Mouse (Mus musculus) ZHBTc4 (cell line): ENCODE results near the gene Urgcp.
A peak's percentile ranks its signal among the peaks of the same experiment; 100 is the strongest.

Source experiments
- DNase-seq: peaks from one replicate; pipeline ENCODE4 v3.0.0-alpha.2; 2011; ENCODE audit warnings: low read depth, low spot score

Urgcp gene

DNA sequence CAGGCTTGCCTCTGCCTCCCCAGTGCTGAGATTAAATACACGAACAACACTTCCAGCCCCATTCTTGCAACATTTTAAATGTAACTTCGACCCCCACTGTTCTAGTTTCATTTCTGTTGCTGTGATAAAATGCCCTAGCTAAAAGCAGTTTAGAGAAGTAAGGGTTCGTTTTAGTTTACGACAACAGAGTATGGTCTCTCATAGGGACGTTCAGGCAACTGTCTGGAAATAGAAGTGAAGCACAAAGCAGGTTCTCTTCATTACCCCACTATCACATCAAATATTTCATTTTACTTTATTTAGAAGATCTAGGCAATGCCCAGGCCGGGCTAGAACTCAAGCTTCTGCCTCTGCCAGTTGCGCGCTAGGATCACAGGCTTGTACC, 25.5 kb upstream of the Urgcp start:
- no peak for DNase-seq

DNA sequence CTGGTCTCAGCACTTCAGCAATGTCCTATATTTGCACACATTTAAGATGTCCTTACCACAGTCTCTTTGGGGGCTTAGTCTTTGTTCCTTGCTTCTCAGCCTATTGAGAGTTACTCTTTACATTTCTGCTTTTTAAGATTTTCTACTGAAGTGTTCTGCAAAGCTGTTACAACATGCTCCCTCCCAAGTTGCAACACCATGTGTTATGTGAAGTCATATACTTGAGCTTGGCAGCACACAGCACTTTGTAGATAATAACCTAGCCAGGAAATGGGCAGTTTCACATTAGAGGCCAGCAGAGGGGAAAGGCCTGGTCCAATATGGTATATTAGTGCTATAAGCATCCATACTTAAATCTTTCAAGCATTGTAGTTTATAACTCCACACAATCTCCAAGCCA, 23.6 kb upstream of the Urgcp start:
- no peak for DNase-seq

DNA sequence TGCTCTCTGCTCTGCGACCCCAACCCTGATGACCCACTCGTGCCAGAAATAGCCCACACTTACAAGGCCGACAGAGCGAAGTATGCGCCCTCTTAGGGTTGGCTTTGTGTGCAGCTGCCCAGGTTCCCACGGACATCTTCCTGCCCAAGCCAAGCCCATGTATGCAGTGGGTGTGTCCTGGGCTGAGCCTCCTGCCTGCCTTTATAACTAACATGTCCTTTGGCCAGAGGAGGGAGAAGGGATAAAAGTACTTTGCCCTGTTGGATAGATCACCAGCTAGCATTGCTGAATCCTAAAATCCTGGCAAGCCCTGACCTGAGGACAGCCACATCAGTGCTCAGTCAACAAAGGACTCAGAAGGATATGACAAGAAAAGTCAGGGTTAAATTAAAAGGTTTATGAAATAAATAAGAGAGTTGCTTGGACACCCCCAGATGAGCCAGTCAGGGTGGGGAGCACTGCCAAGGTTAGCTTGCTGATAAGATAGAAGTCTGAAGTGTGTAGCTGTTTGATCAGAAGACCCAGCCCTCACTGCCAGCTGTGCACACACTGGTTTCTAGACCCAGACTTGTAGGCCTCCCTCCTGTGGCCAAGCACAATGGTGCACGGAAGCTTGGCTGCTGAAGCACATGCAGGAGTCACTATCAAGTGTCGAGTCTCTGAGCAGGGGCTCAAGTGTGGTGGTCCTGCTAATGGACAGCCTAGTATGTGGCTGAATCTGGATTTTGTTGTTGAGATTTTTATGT, 20.2 kb upstream of the Urgcp start:
- peak; percentile 52 for DNase-seq

DNA sequence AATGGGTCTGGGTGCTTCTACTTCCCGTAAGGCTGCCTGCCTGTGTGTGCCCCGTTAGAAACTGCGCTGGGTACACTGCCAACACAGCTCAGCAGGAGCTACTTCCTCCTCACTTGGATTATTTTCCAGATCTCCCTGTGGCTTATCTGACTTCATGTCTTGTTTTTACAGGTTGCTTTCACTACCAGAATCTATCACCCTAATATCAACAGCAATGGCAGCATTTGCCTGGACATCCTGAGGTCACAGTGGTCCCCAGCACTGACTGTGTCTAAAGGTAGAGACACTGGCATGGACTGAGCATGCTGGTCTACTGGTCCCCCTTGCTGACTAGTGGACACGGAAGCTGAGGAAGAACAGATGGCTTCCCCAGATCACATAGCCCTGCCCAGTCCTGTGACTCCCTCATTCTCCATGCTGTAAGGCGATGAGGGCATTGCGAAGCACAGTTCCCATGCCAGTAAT, 17.9 kb upstream of the Urgcp start:
- DNase-seq: no peak

DNA sequence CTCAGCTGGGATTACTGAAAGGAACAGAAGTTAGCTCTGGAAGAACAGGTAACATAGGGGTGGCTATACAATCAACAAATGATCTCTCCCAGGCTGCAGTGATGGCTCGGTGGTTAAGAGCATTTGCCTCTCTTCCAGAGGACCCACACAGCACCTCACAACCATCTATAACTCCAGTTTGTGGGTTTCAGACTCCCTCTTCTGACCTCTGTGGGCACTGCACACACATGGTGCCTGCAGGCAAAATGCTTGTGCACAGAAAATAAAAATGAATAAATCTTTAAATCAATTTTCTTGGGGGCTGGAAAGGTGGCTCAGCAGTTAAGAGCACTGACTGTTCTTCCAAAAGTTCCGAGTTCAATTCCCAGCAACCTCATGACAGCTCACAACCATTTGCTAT, 16.3 kb upstream of the Urgcp start:
- DNase-seq: peak; percentile 58

DNA sequence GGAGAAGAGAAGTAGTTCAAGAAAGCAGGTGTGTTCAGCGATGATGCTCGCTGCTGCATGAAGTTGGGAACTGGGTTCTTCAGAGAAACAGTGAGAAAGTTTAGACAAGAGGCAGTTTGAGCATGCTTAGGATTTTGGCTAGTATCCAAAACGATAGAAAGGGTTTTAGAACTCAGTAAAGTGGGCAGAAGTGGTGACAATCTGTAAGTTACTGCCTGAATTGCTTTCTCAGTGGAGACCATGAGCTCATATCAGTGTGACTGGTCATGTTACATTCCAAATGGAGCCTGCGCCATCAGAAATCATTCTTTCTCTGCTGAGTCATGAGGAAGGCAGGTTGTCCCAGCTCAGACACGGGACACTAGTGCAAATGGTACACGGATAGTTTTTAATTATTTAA, 3.8 kb upstream of the Urgcp start:
- DNase-seq: no peak

DNA sequence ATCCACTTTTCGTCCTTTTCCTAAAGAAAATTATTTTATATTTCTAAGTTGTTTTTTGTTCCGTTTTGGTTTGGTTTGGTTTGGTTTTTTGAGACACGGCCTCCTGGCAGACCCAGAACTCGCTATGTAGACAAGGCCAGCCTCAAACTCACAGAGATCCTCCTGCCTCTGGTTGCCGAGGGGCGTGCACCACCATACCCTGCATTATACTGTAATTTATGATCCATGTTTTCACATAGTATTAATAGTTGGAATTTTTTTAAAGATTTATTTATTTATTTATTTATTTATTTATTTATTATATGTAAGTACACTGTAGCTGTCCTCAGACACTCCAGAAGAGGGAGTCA, 432 bp upstream of the Urgcp start:
- DNase-seq: no peak

DNA sequence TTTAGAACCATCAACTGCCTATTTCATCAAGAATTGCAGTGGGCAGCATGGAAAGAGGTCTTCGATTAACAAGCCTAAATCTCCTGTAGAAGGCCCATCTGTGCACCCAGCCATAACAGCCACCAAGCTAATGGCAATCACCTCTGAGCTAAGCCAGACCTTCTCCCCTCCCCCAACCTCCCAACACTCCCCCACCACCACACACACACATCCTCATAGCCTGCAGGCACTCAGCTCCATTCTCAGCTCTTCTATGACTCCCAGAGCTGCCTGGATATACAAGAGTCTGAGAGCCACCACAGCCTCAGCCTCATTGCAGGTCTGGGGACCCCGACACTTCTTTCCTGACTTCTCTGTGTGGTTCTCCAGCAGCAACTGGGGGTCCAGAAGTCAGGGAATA, 8.4 kb downstream of the Urgcp start:
- peak; percentile 40 for DNase-seq

DNA sequence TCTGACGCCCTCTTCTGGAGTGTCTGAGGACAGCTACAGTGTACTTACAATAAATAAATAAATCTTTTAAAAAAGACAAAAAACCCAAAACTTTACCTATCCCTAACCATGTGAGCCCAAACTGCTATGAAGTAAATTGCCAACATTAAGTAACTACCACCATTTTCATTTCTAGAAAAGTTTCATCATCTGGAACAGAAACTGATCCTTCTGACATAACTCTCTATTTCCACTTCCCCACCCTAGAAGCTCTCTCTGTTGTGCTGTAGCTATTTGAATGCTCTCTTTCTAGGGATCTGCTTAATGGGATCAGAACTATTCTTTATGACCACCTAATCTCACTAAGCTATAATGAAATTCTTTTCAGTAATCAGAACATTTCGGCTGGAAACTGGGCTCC, 17.2 kb downstream of the Urgcp start:
- no peak for DNase-seq

DNA sequence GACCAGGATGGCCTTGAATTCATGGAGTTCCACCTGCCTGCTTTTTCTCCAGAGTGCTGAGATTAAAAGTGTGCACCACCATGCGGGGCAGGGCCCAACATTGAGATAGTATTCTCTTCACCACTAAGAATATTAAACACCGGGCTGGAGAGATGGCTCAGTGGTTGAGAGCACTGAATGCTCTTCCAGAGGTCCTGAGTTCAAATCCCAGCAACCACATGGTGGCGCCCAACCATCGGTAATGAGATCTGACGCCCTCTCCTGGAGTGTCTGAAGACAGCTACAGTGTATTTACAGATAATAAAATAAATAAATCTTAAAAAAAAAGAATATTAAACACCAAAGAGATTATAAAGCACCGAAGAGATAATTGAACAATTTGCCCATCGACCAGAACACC, 20.1 kb downstream of the Urgcp start:
- DNase-seq: no peak

DNA sequence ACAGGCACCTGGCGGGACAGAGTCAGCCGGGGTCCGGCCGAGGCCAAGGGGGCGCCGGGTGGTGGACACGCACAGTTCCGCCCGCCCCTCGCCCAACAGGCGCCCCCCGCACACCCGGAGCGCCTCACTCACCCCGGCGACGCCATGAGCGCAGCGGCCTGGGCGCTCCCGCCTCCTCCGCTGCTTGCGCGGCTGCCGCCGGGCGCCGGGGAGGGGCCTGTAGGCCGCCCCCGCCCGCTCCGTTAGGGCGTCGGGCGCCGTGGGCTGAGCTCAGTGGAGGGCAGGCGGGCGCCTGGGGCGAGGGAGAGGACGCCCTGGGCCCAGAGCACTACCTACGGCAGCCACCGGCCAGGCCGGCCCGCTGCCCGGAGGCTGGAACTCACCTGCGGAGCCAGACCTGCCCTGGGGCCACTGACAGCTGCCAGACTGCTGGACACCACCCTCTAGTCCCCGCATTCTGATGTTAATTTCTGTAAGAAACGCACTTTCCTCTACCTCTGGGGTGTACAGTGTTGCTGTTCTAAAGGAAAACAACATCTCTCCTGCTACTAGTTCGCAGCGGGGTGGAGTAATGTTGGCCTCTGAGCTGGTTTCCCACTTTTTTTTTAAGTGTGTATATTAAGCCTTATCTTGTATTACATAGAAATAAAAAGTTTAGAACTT, 21.1 kb downstream of the Urgcp start:
- peak; percentile 88 for DNase-seq

DNA sequence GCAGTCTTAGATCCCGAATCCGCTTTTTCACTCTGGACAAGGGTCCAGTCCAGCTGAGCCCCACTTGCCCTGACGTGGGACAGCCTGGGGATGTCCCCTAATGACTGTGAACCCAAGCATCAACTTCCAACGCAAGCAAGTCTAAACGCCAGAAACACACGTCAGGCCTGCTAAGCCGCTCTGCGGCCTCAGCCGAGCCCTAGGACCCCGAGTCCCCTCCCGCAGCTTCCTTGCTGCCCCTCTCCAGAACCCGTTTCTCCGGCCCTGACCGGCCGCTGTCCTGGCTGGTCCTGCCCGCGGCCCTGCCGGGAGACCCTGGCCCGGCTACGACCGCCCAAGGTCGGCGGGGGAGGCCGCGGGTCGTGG, 21.6 kb downstream of the Urgcp start:
- DNase-seq: peak; percentile 29

DNA sequence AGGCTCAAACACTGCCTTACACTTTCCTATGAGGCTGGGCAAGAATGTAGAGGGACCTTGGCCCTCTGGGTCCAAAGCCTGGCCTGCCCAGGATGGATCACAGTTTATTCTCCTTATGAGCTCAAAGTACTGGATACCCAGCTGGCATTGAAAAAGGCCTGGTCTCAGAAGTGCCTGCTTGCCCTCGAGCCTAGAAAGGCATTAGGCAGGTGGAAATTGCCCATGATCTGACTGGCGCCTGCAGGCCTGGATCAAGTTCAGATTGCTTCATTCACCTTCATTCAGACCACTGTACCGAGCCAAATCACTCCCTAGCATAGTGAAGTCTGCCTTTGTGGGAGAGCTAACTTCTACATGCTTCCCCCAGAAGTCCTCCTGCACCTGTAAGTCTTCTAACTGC, 22.3 kb downstream of the Urgcp start:
- DNase-seq: no peak

DNA sequence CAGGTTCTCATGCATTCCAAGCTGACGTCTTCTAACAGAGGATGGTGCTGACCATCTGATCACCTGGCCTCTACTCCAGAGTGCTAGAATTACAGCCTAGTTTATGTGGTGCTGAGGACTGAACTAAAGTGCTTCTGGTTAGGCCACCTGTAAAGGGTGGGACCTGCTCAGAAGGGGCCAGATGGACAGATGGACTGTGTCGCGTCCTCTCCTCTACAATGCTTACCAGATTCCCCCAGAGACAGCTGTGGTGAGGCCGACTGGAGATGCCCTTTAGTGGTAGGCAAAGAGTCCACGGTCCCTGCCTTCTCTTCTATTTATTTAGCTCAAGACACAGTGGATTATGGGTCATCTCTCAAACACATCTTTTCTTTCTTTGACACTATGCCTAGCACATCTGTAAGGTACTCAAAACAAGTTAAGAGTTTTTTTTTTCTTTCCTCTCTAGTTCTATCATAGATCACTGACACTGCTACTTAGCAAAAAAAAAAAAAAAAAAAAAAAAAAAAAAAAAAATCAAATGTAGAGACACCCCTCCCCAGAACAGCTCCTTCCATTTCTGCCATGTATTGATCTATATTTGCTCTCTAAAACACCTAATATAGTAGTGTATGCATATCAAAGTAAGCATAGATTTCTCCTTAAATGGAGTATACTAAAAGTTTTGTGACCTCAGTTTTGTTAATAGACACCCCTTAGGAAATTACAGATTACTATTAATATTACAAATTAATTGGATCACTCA, 23.1 kb downstream of the Urgcp start:
- no peak for DNase-seq

DNA sequence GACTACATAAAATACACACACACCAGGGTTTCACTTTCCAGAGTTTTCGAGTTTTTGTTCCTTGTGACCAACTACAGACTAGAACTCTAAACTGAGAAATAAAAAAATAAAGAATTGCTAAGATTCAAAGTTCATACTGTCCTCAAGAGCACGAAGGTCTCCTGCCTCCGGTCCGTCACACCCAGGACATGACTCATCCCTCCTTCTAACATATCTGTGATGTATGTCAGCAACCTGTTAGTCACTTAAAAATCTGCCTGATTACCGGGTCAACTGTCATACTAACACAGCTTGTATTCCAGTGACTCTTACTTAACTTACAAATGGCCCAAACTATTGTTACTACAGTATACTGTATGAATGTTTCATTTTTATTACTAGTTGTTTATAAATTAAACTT, 25.0 kb downstream of the Urgcp start:
- DNase-seq: no peak

DNA sequence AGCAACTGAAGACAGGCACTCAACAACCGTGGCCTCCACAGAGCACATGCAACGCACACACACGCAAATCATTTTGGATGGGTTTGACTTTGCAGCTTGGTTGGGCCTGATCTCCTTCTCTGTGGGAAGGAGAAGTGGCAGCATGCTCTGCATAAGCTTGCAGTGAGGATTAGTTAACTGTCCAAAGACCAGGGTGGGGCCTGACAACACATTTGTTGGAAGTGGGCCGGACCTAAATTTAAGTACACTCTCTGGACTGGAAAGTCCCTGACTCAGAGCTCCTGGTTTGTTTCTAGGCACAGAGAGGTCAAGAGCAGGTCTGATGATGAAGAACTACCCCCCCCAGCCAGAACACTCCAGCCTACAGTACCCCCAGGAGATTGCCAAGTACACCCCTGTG, 27.9 kb downstream of the Urgcp start:
- peak; percentile 32 for DNase-seq

DNA sequence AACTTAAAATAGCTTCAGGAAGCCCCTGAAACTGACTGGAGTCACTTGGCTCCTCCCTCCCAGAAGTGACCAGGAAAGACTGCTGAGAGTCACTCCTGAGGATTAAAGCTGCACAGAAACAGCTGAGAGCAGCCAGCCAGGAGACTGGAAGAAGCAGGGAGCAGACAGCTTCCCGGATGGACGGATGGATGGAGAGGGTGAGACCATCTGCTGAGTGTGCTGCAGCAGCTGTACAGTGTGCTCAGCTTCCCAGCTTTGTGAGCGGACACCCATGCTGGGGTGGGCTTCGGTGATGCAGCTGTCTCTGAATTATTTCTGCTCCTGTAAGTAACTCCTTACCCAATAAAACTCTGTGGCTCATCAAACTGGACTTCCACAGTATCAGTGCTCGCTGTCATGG, 29.8 kb downstream of the Urgcp start:
- no peak for DNase-seq

DNA sequence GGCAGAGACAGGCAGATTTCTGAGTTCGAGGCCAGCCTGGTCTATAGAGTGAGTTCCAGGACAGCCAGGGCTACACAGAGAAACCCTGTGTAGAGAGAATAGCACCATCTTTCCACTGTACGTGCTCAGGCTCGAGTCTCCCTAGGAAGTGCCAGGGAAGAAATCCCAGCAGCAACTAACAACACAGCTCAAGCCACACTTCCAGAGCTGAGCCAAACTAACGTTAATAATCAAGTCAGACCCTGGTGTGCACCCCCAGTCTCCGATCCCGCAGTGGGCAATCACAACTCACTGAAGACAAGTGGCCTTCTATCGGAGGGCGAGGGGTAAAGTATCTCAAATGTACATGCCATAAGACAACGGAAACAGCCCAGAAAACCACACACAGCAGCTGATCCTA, 32.6 kb downstream of the Urgcp start:
- no peak for DNase-seq

DNA sequence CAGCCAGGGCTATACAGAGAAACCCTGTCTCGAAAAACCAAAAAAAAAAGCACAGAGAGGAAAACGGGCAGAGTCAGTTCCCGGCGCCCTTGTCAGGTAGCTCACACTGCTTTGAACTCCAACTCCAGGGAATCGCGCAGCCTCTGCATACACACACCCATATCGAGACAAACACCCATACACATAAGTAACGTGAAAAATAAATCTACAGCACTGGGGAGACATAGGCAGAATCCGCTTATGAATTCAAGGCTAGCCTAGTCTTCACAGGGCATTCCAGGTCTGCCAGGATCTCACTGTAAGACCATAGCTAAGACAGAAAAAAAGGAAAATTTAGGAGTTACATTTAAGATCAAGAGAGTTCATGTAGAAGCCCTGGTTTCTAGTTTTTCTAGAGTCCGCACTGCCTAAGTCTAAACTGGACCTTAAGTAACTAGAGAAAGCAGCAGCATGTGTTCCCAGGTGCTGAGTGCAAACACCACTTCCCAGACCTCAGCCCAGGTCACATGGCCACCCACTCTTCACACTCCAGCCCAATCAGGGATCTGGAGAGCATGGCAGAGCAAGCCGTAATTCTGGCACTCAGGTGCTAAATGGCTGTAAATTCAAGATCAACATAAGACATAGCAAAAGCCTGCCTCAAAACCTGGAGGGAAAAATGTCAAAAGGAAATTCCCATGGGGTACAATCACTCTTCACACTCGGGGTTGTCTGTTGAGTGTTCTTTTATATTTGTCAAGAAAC, 43.4 kb downstream of the Urgcp start:
- DNase-seq: no peak

DNA sequence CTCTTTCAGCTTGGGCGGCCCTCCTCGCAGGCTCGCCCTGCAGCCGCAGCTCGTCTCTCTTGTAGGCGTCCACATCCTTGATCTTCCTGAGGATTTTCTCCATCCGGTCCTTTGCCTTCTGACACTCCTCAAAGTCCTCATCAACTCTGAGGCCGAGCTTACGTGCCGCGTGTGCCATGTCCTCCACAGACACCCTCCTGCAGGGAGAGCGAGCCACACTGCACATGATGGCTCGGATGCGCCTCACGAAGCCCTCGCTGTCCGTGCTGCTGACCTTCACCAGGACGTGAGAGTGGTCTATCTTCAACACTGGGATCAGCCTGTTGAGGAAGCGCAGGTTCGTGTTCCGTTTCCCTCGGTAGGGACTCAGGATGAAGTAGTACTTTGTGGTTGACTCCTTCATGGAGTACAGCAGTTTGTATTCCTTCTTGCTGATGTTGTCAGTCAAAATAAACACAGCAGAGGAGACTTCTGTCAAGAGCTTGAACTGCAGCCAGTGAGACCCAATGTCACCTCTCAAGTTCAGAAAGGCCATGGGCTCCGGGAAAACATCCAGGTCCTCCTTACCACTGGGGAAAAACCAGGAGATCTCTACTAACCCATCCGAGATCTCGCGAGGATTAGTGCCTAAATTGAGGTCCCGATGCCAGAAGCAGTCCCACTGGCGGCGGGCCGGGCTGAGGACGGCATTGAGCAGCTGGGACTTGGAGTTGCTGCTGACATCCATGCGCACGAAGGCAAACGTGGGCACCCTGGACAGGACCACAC, 45.1 kb downstream of the Urgcp start:
- DNase-seq: peak; percentile 82

DNA sequence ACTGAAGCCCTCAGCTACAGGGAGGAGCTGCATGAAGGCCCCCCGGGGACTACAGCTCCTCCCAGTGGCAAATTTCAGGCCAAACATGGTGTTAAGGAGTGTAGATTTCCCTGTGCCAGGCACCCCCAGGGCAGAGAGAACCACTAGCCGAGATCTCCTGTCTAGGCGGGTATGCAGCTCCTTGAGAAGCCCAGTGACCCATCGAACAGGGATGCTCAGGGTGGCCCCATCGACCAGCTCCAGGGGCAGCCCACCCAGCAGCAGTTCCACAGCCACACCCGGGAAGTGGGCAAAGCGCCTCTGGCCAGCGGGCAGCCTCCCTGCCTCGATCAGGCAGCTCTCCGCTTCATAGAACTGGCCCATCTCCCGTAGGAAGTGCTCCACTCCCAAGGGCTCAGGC, 45.9 kb downstream of the Urgcp start:
- DNase-seq: no peak
